Mouse (Mus musculus): ENCODE results near the gene Fam177a.
"Not testable (repeated sequence)": the region's sequence is repeated elsewhere in the genome, so short reads cannot be mapped to it uniquely, and the experiment has no call there.

Gene Fam177a

DNA sequence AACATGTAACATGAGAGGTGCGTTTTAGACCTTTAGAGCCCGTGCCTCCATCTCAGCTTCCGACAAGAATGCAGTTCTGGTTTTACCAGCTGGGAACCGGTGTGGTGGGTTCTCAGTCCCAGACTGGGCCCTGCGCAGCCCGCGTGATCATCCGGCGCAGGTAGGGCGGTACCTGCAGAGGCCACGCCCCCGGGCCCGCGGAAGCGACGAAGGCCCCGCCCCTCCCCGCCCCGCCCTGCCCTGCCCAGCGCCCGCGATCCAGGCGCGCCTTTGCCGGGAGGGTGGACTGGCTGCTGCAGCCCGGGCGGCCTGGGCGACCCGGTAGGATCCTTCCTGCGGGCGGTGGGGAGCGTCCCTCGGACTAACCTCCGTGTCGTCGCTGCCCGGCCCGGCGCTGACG is at the start of gene Fam177a:
Fam177a (plus strand) TSS at position 228 of the 400 bp plus-strand sequence.
- DNase-seq (ENCODE audit: low spot score in 2 of 2), result not testable (repeated sequence)

DNA sequence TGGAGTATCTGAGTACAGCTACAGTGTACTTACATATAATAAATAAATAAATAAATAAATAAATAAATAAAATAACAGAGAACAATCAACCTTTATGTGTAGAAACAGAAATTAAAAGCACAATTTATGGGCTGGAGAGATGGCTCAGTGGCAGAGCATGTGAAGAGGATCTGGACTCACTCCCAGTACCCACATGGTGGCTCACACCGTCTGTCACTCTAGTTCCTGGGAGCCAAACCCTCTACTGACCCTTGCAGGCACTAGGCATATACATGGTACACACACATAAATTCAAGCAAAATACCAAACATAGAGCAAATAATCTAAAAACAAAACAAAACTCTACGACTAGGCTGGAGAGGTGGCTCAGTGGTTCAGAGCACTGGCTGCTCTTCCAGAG is 49.0 kb upstream of the Fam177a start:
- no peak for DNase-seq (ENCODE audit: low spot score in 2 of 2)

DNA sequence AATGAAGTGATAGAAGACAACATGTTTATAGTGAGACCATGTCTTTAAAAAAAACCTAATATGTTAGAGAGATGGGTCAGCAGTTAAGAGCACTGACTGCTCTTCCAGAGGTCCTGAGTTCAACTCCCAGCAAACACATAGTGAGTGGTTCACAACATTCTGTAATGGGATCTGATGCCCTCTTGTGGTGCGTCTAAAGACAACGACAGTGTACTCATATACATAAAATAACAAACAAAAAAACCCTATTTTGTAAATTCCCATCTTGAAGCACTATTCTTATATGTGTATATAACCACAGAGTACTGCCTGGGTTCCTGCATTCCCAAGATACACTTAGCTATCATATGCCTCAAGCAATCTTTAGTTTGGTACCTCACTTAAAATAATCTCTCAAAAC is 45.6 kb upstream of the Fam177a start:
- not testable (repeated sequence) for DNase-seq (ENCODE audit: low spot score in 2 of 2)

DNA sequence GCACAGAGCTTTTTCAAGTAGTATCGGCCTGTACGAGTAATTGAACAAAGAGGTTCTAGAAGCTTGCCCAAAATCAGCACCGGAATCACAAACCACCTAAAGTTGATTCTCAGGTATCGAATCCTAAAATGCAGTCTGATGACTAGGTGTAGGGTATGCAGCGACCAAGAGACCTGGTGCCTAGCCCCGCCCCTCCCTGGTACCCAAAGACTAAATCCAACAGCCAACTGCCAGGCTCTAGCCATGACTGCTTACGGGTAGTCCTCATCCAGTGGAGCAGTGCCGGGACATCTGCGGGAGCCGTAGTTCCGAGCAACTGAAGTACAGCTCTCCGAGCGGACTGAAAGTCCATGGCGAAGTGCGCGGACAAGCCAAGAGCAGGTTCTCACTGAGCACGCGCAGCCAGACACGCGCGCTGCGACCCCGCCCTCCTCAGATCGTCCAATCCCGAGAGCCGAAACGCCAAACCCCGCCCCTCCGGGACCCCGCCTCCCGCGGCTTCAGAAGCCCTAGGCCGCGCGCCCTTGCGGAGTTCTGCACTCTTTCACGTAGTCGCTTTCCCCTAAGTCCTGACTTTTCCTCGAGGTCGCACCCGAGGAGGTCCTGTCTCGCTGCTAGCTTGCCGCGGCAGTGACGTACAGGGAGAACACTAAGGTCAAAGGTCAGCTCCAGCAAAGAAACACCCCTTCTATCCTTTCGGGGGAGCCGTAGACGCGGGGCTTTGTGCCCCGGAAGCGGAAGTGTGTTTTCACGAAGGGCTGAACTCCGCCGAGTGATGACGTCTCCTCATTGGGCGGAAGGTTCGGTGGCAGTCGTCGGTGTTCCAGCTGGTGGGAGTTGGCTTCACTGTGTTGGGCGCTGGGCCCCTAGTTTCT is 44.3 kb upstream of the Fam177a start, which contains the start of the genes 2700097O09Rik and Srp54a:
2700097O09Rik (minus strand) TSS at position 385 of the 875 bp plus-strand sequence.
Srp54a (plus strand) TSS at position 537 of the 875 bp plus-strand sequence.
- peak; percentile 92 for DNase-seq (ENCODE audit: low spot score in 2 of 2)

DNA sequence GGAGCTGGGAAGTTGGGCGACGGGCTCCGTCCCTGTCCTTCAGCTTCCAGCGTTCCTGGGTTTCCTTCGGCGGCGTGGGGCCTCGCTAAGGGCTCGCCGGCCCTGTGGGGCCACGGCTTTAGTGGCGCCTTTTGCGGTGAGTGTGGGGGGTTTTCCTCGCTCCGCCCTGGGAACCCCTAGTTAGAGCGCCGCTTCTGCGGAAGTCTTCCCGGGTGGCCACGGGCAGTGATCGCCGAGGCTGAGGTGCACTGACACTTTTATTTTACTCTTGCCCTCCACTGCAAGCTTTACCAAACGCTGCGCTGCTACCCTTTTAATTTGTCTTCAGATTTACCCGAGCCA is 43.7 kb upstream of the Fam177a start:
- DNase-seq (ENCODE audit: low spot score in 2 of 2), result not testable (repeated sequence)

DNA sequence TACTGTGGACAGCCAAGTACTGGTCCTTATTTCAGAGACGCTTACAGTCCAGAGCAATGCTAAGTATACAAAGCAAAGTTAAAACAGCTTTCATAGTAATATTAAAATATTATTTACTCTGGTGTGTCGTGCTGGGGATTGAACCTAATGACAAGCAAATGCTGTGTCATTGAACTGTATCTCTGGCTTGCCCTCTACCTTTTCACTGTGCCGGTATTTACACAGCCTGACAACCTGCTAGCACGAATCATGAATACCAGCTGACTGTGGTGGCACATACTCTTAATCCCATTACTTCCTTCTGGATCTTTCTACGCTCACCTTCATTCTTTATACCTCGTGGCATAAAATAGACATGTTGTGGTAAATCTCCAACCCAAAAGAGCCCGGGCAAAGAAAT is 32.1 kb upstream of the Fam177a start:
- DNase-seq (ENCODE audit: low spot score in 2 of 2), result not testable (repeated sequence)

DNA sequence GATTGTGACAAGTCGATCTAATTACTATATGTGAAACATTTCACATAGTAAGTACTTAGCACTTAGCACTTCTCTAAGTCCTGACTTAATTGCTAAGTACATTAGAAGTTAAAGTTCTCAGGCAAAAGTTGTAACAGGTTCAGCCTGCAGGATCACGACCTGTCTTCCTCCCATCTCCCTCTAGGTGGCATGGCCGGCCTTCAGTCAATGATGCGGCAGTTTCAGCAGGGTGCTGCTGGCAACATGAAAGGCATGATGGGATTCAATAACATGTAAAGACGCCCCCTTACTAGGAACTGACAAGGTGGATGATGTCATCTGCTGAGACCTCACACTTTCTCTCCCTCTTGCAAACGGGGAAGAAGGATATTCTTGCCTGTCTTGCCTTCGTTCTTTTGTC is 11.7 kb upstream of the Fam177a start:
- DNase-seq (ENCODE audit: low spot score in 2 of 2), result not testable (repeated sequence)

DNA sequence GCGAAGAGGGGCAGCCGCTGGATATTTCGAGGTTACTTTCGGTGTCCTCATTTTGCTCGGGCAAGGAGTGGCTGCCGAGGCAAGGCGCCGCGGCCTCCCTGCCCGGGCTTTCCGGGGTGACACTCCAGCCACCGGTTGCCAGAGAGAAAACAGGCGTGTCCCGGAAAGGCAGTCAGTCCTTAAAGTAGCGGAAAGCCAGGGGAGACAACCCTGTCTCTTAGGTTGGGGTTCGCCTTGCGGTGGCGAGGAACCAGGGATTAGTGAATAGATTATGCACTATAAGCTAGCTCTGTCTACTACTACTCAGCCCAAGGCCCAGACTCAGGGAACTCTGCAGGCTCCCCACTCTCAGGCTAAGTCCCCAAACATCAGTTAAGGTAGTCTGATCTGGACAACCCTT is 462 bp downstream of the Fam177a start:
- not testable (repeated sequence) for DNase-seq (ENCODE audit: low spot score in 2 of 2)

DNA sequence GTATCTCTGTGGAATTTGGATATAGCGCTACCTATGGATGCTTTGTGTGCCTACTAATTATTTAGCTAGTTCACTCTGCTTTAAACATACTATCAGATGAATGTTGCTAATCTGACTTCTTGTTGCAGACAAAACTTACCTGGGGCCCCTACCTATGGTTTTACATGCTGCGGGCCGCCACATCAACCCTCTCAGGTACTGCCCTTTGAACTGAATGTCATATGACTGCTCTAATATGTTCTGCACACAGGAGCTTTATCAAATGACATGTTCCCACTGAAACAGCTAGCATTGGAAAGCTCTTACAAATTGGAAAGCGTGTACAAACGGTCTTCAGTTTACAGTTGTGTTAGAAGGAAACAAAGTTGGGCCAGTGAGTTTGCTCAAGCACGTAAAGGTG is 11.3 kb downstream of the Fam177a start:
- not testable (repeated sequence) for DNase-seq (ENCODE audit: low spot score in 2 of 2)

DNA sequence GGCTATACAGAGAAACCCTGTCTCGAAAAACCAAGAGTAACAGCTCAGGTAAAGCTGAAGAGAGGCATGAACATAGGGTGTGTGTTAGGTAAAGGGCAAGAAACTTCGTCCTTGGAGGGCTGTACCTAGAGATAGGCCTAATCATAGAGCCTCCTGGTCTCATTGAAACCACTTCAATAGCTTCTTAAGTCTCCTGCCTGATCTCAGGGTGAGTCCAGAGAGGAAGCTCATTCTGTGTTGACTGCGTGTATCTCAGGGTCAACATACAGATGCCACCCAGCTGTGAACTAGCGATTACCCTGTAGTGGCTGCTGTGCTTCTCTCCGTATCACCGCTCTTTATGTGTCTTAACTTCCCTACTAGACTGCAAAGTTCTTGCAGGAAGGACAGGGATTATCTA is 13.6 kb downstream of the Fam177a start:
- not testable (repeated sequence) for DNase-seq (ENCODE audit: low spot score in 2 of 2)

DNA sequence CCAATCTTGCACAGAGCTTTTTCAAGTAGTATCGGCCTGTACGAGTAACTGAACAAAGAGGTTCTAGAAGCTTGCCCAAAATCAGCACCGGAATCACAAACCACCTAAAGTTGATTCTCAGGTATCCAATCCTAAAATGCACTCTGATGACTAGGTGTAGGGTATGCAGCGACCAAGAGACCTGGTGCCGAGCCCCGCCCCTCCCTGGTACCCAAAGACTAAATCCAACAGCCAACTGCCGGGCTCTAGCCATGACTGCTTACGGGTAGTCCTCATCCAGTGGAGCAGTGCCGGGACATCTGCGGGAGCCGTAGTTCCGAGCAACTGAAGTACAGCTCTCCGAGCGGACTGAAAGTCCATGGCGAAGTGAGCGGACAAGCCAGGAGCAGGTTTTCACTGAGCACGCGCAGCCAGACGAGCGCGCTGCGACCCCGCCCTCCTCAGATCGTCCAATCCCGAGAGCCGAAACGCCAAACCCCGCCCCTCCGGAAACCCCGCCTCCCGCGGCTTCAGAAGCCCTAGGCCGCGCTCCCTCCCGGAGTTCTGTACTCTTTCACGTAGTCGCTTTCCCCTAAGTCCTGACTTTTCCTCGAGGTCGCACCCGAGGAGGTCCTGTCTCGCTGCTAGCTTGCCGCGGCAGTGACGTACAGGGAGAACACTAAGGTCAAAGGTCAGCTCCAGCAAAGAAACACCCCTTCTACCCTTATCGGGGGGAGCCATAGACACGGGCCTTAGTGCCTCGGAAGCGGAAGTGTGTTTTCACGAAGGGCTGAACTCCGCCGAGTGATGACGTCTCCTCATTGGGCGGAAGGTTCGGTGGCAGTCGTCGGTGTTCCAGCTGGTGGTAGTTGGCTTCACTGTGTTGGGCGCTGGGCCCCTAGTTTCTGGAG is 30.5 kb downstream of the Fam177a start, which contains the start of gene Srp54b:
Srp54b (plus strand) TSS at position 546 of the 890 bp plus-strand sequence.
- DNase-seq (ENCODE audit: low spot score in 2 of 2), result not testable (repeated sequence)

DNA sequence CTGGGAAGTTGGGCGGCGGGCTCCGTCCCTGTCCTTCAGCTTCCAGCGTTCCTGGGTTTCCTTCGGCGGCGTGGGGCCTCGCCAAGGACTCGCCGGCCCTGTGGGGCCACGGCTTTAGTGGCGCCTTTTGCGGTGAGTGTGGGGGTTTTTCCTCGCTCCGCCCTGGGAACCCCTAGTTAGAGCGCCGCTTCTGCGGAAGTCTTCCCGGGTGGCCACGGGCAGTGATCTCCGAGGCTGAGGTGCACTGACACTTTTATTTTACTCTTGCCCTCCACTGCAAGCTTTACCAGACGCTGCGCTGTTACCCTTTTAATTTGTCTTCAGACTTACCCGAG is 31.1 kb downstream of the Fam177a start:
- not testable (repeated sequence) for DNase-seq (ENCODE audit: low spot score in 2 of 2)

DNA sequence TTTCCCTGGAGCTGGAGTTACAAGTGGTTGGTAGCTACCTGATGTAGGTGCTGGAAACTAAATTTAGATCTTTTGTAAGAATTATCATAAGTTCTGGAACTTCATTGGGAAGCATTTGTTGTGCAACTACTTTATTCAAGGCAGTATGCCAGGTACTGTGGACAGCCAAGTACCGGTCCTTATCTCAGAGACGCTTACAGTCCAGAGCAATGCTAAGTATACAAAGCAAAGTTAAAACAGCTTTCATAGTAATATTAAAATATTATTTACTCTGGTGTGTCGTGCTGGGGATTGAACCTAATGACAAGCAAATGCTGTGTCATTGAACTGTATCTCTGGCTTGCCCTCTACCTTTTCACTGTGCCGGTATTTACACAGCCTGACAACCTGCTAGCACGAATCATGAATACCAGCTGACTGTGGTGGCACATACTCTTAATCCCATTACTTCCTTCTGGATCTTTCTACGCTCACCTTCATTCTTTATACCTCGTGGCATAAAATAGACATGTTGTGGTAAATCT is 42.8 kb downstream of the Fam177a start:
- DNase-seq (ENCODE audit: low spot score in 2 of 2), result not testable (repeated sequence)

DNA sequence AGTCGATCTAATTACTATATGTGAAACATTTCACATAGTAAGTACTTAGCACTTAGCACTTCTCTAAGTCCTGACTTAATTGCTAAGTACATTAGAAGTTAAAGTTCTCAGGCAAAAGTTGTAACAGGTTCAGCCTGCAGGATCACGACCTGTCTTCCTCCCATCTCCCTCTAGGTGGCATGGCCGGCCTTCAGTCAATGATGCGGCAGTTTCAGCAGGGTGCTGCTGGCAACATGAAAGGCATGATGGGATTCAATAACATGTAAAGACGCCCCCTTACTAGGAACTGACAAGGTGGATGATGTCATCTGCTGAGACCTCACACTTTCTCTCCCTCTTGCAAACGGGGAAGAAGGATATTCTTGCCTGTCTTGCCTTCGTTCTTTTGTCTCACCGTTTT is 63.4 kb downstream of the Fam177a start:
- not testable (repeated sequence) for DNase-seq (ENCODE audit: low spot score in 2 of 2)

DNA sequence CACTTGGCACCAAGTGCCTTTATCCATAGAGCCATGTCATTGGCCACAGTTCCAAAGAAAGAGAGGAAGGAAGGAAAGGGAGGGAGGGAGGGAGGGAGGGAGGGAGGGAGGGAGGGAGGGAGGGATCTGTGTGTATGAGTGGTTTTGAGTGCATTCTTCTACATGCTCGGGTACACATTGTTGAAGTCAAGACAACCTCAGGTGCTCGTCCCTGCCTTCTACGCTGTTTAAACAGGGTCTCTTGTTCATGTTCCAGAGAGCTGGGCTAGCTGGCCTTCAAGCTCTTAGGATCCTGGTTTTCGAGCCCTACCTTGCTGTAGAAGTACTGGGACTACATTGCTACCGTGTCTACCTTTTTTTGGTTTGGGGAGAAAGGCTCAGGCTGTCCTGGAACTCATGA is 64.9 kb downstream of the Fam177a start:
- not testable (repeated sequence) for DNase-seq (ENCODE audit: low spot score in 2 of 2)

Measured in right cerebral cortex, postnatal 36 days (tissue).